Mouse (Mus musculus) CD4-positive helper T cell, adult 2 months (primary cell): ENCODE measurements around the gene Cdkl5.
"Not testable (repeated sequence)": the region's sequence is repeated elsewhere in the genome, so short reads cannot be mapped to it uniquely, and the experiment has no call there.

ENCODE experiments used
- DNase-seq: peaks from one replicate; pipeline ENCODE4 v3.0.0-alpha.2; 2012; ENCODE audit warnings: low read depth, missing footprints, low spot score

Gene Cdkl5

GRCm38 (mm10) chrX:160906952-160907351 is 87.6 kb downstream of the Cdkl5 start, which contains the start of gene Gja6:
Gene Gja6 (minus strand): TSS chrX:160907052.
- no peak for DNase-seq

GRCm38 (mm10) chrX:160906477-160906876 is 88.0 kb downstream of the Cdkl5 start:
- no peak for DNase-seq

- DNase-seq = no peak
Measured at GRCm38 (mm10) chrX:160905913-160906312, 88.6 kb downstream of the Cdkl5 start.

- no peak for DNase-seq
Measured at GRCm38 (mm10) chrX:160905041-160905678, 89.3 kb downstream of the Cdkl5 start.

- DNase-seq = no peak
Measured at GRCm38 (mm10) chrX:160901118-160901517, 93.4 kb downstream of the Cdkl5 start.

GRCm38 (mm10) chrX:160892077-160892476 is 102.4 kb downstream of the Cdkl5 start:
- no peak for DNase-seq

- no peak for DNase-seq
Measured at GRCm38 (mm10) chrX:160886301-160886700, 108.2 kb downstream of the Cdkl5 start.

GRCm38 (mm10) chrX:160866576-160866975 is 127.9 kb downstream of the Cdkl5 start:
- no peak for DNase-seq

GRCm38 (mm10) chrX:160865022-160865421 is 129.5 kb downstream of the Cdkl5 start:
- DNase-seq = no peak

GRCm38 (mm10) chrX:160863689-160864383 is 130.7 kb downstream of the Cdkl5 start:
- no peak for DNase-seq

GRCm38 (mm10) chrX:160808226-160808625 is 186.3 kb downstream of the Cdkl5 start:
- no peak for DNase-seq

GRCm38 (mm10) chrX:160804409-160805150 is 189.9 kb downstream of the Cdkl5 start:
- DNase-seq = no peak

GRCm38 (mm10) chrX:160794920-160795319 is 199.6 kb downstream of the Cdkl5 start:
- no peak for DNase-seq

- no peak for DNase-seq
Measured at GRCm38 (mm10) chrX:160782276-160782675, 212.2 kb downstream of the Cdkl5 start.

- no peak for DNase-seq
Measured at GRCm38 (mm10) chrX:160773033-160773432, 221.5 kb downstream of the Cdkl5 start.

- DNase-seq = not testable (repeated sequence)
Measured at GRCm38 (mm10) chrX:160769622-160770021, 224.9 kb downstream of the Cdkl5 start.

- DNase-seq = no peak
Measured at GRCm38 (mm10) chrX:160767713-160768112, 226.8 kb downstream of the Cdkl5 start, which contains the start of gene Rs1. Gene Rs1 (plus strand): TSS chrX:160768013.

- no peak for DNase-seq
Measured at GRCm38 (mm10) chrX:160766233-160766616, 228.3 kb downstream of the Cdkl5 start.

GRCm38 (mm10) chrX:160765389-160766232 is 228.9 kb downstream of the Cdkl5 start:
- peak; percentile 87 for DNase-seq

GRCm38 (mm10) chrX:160750808-160751207 is 243.7 kb downstream of the Cdkl5 start:
- DNase-seq = no peak

- no peak for DNase-seq
Measured at GRCm38 (mm10) chrX:160748653-160749052, 245.9 kb downstream of the Cdkl5 start.
